Mouse (Mus musculus) heart, adult 8-10 months (tissue): Measurements from ENCODE around the gene Grap. TPM values are rescaled to one million over a fixed set of nuclear protein-coding genes. Genes with fewer than 3 reads are reported as not detected.

Experiments
- total RNA-seq, 4 experiments: library from RNA; stranded (reverse); gene quantifications; 2 replicates each; pipeline ENCODE4 v1.2.4; 2022

Grap gene
- total RNA-seq, 4 experiments from 2014 or later, result 8.5 to 12.2 (median 11.5) TPM

Other genes starting within 250 kb of the Grap start
- under 1 TPM in 3 of 4 experiments, not detected in 1; 0.12 to 0.14 (median 0.14) TPM for gene Rnf112, start 199.1 kb upstream of the Grap start, total RNA-seq
- gene Mfap4, start 167.8 kb upstream of the Grap start, total RNA-seq, result 10 to 100 TPM in 2 of 4 experiments, 1 to 10 TPM in 2; 7.9 to 11.9 (median 9.9) TPM
- gene Mapk7, start 158.9 kb upstream of the Grap start, total RNA-seq, result 1 to 10 TPM; 4.3 to 5.1 (median 4.7) TPM
- 10 to 100 TPM in 1 of 4 experiments, 1 to 10 TPM in 3; 7.9 to 11.2 (median 8.3) TPM for gene B9d1, start 148.1 kb upstream of the Grap start, total RNA-seq
- 10 to 100 TPM; 21.1 to 28.0 (median 23.5) TPM for gene Epn2, start 73.6 kb upstream of the Grap start, total RNA-seq
- under 1 TPM; 0.19 to 0.41 (median 0.28) TPM for gene Fam83g, start 30.8 kb downstream of the Grap start, total RNA-seq
- not detected for gene Slc5a10, start 67.6 kb downstream of the Grap start, total RNA-seq
- 10 to 100 TPM in 1 of 4 experiments, 1 to 10 TPM in 3; 6.2 to 10.0 (median 8.5) TPM for gene Prpsap2, start 108.8 kb downstream of the Grap start, total RNA-seq
- 10 to 100 TPM; 52.4 to 57.6 (median 54.6) TPM for gene Ulk2, start 201.8 kb downstream of the Grap start, total RNA-seq